Comparison of ENCODE assay signal across 19 mouse cellular contexts in genomic region chr17:71721019-71721418, GRCm38 (mm10). TPM values are rescaled to one million over a fixed set of nuclear protein-coding genes. Genes with fewer than 3 reads are reported as not detected.
DNase-seq lines count a peak whose midpoint lies in the region; ATAC-seq and TF ChIP-seq lines count a peak whose summit lies in the region.
"Had no signal": no experiment of that assay in that cellular context is flagged by ENCODE, and none has a peak within 500 bp of the region (broad histone marks: within the 10 kb centered on the region; RNA-seq: fewer than 3 reads in every experiment).

No protein-coding gene starts in this region.

- peak overlapping the region; percentile 35 for H3K4me2 ChIP-seq in heart, embryonic 13.5 days
- H3K4me2 ChIP-seq: hindbrain, embryonic 15.5 days; stomach, embryonic 15.5 days had no signal

- intact Hi-C loops in gastrocnemius, adult 2 months (cut with DNase I), result no loop called here
- intact Hi-C loops in gastrocnemius, postnatal 36 days (cut with DNase I), result no loop called here

- peak overlapping the region; percentile 45; the same call in 1 of the 2 replicates for H3K9ac ChIP-seq in heart, embryonic 13.5 days
- H3K9ac ChIP-seq: hindbrain, embryonic 15.5 days; stomach, embryonic 15.5 days had no signal

- H3K9me3 ChIP-seq in heart, embryonic 13.5 days, result no peaks in the 10 kb centered on the region
- H3K9me3 ChIP-seq: embryonic facial prominence, embryonic 10.5 days; hindbrain, embryonic 15.5 days; stomach, embryonic 15.5 days had no signal

- H3K27me3 ChIP-seq in heart, embryonic 13.5 days (replicated peaks), result no peaks in the 10 kb centered on the region
- no peaks in the 10 kb centered on the region for H3K27me3 ChIP-seq in testis, adult 2 months (ENCODE audit: control insufficient read depth, insufficient read depth, low read length)
- H3K27me3 ChIP-seq: hindbrain, embryonic 15.5 days; stomach, embryonic 15.5 days had no signal

- 19% methylated on average over 3 of the region's 3 CpGs for WGBS in heart, embryonic 13.5 days

- H3K36me3 ChIP-seq in heart, embryonic 13.5 days, result peaks cover 3% of the 10 kb centered on the region; the same call in 1 of the 2 replicates
- no peaks in the 10 kb centered on the region for H3K36me3 ChIP-seq in testis, adult 2 months (ENCODE audit: control insufficient read depth, insufficient read depth, low read length)
- H3K36me3 ChIP-seq: embryonic facial prominence, embryonic 10.5 days; hindbrain, embryonic 15.5 days; stomach, embryonic 15.5 days had no signal

- H3K4me1 ChIP-seq in heart, embryonic 13.5 days, result peaks cover 24% of the 10 kb centered on the region
- H3K4me1 ChIP-seq in testis, adult 2 months (ENCODE audit: control insufficient read depth, insufficient read depth, low read length), result no peaks in the 10 kb centered on the region
- H3K4me1 ChIP-seq: embryonic facial prominence, embryonic 10.5 days; hindbrain, embryonic 15.5 days; stomach, embryonic 15.5 days had no signal

- peak; percentile 62 for DNase-seq in gastrocnemius, adult 2 months
- no peak for DNase-seq in gastrocnemius, postnatal 36 days
- peak; percentile 26 for DNase-seq in adrenal gland, postnatal 25 days
- DNase-seq in layer of hippocampus, adult 8-10 months (ENCODE audit: low spot score in 2 of 2), result no peak
- no peak for DNase-seq in spleen, postnatal 36 days (ENCODE audit: low spot score in 2 of 2)
- DNase-seq: kidney, adult 11 months; kidney, postnatal 14 days; liver; lung, adult 2 months; thymus, postnatal 36 days had no signal

- peak; percentile 58; the same call in 1 of the 2 replicates for ATAC-seq in heart, embryonic 13.5 days (ENCODE audit: extremely low read depth, insufficient number of reproducible peaks, low FRiP score, low TSS enrichment)
- ATAC-seq: forebrain, embryonic 16.5 days; midbrain, embryonic 16.5 days had no signal

- peak overlapping the region; percentile 88 for H3K27ac ChIP-seq in gastrocnemius, adult 2 months
- peak overlapping the region; percentile 95 for H3K27ac ChIP-seq in heart, embryonic 13.5 days (replicated peaks)
- no peak overlapping the region for H3K27ac ChIP-seq in testis, adult 2 months (ENCODE audit: control insufficient read depth, insufficient read depth, low read depth, low read length)
- H3K27ac ChIP-seq: embryonic facial prominence, embryonic 10.5 days; hindbrain, embryonic 15.5 days; stomach, embryonic 15.5 days had no signal

- TF ChIP-seq POLR2A in testis, adult 2 months (IDR thresholded peaks at IDR 0.05; ENCODE audit: control insufficient read depth, low read depth, low read length), result no peak

- 0 out of 2 replicates have a peak, but pooled peaks have one; percentile 1 for TF ChIP-seq CTCF in gastrocnemius, adult 2 months (IDR thresholded peaks at IDR 0.05)
- TF ChIP-seq CTCF in testis, adult 2 months (IDR thresholded peaks at IDR 0.05; ENCODE audit: control insufficient read depth, insufficient read depth, insufficient replicate concordance, low read depth, low read length), result no peak

- H3K4me3 ChIP-seq in gastrocnemius, adult 2 months, result no peak overlapping the region
- no peak overlapping the region for H3K4me3 ChIP-seq in heart, embryonic 13.5 days
- H3K4me3 ChIP-seq in testis, adult 2 months (ENCODE audit: control insufficient read depth, low read depth, low read length), result peak overlapping the region; percentile 89
- H3K4me3 ChIP-seq: embryonic facial prominence, embryonic 10.5 days; hindbrain, embryonic 15.5 days; stomach, embryonic 15.5 days had no signal

RNA-seq across cellular contexts. Expression of gene Pcare, which starts 31.7 kb away (rescaled TPM):
- not detected for total RNA-seq in gastrocnemius, adult 2 months (2021)
- total RNA-seq in gastrocnemius, postnatal 36 days (2021), result not detected
- not detected in 2 replicates for total RNA-seq in adrenal gland, postnatal 25 days (2021)
- not detected in 2 replicates for polyA plus RNA-seq in heart, embryonic 13.5 days (2015; fragmentation: Nextera tagmentation; extraction: Ambion mirVana)
- 1.4 and 1.8 TPM in 2 replicates for polyA plus RNA-seq in testis, adult 2 months (2012; rRNA removed)
- total RNA-seq in layer of hippocampus, adult 8-10 months (2022), result under 1 TPM; 0.09 to 0.27 (median 0.17) TPM
- total RNA-seq: megakaryocyte progenitor cell, adult 5-6 weeks had no signal
- polyA plus RNA-seq: embryonic facial prominence, embryonic 10.5 days; forebrain, embryonic 16.5 days; gonadal fat pad, adult 2 months; hindbrain, embryonic 15.5 days; midbrain, embryonic 16.5 days; stomach, embryonic 15.5 days had no signal

RNA-seq across cellular contexts. Expression of gene Clip4, which starts 47.3 kb away (rescaled TPM):
- 100 to 1,000 TPM; 104 to 183 TPM for total RNA-seq in gastrocnemius, adult 2 months (2021)
- total RNA-seq in gastrocnemius, postnatal 36 days (2021), result 100 to 1,000 TPM in 1 of 2 experiments, 10 to 100 TPM in 1; 92.3 to 128 TPM
- total RNA-seq in adrenal gland, postnatal 25 days (2021), result 15.9 and 17.2 TPM in 2 replicates
- polyA plus RNA-seq in heart, embryonic 13.5 days (2015; fragmentation: Nextera tagmentation; extraction: Ambion mirVana), result 25.4 and 29.2 TPM in 2 replicates
- polyA plus RNA-seq in testis, adult 2 months (2012; rRNA removed), result 316 and 356 TPM in 2 replicates
- 10 to 100 TPM; 78.0 to 95.5 (median 87.4) TPM for total RNA-seq in layer of hippocampus, adult 8-10 months (2022)

RNA-seq across cellular contexts. Expression of gene Togaram2, which starts 48.0 kb away (rescaled TPM):
- total RNA-seq in gastrocnemius, adult 2 months (2021), result 1 to 10 TPM; 2.1 to 4.5 TPM
- total RNA-seq in gastrocnemius, postnatal 36 days (2021), result 1 to 10 TPM; 2.4 to 2.6 TPM
- total RNA-seq in adrenal gland, postnatal 25 days (2021), result 0.09 TPM in 1 of 2 replicates, not detected in the other
- 2.3 and 3.0 TPM in 2 replicates for polyA plus RNA-seq in heart, embryonic 13.5 days (2015; fragmentation: Nextera tagmentation; extraction: Ambion mirVana)
- 1.7 TPM in 2 replicates for polyA plus RNA-seq in testis, adult 2 months (2012; rRNA removed)
- total RNA-seq in layer of hippocampus, adult 8-10 months (2022), result 1 to 10 TPM; 2.3 to 5.6 (median 2.5) TPM
- total RNA-seq: megakaryocyte progenitor cell, adult 5-6 weeks had no signal

Comparison
In these comparisons a context has a peak if more than half of its experiments do, and no peak if none do; other contexts are left out.
1. DNase-seq: peak in gastrocnemius, adult 2 months (single experiment) and adrenal gland, postnatal 25 days (single experiment); none in gastrocnemius, postnatal 36 days (0 of 2), layer of hippocampus, adult 8-10 months (0 of 2) and spleen, postnatal 36 days (0 of 2).